Mouse (Mus musculus) cerebral cortex, adult 2 months (tissue): ENCODE results near the gene Hspb7.

ENCODE experiments used
- WGBS: fragments of 180-500 bp; shearing (Covaris S2); methylation state at CpG from one replicate; pipeline ENCODE4 v1.1.7; 2018; 5-methylcytosine and 5-hydroxymethylcytosine counted together

Gene Hspb7

GRCm38 (mm10) chr4:141420192-141420829 is at the start of gene Hspb7:
Hspb7 (plus strand) TSS chr4:141420779.
- 47% methylated on average over 9 of the region's 9 CpGs for WGBS

GRCm38 (mm10) chr4:141372426-141372825 is 48.2 kb upstream of the Hspb7 start:
- 96% methylated on average over 5 of the region's 5 CpGs for WGBS

GRCm38 (mm10) chr4:141379674-141380073 is 40.9 kb upstream of the Hspb7 start:
- WGBS, result 57% methylated on average over 8 of the region's 8 CpGs

- WGBS, result 32% methylated on average over 25 of the region's 25 CpGs
Measured at GRCm38 (mm10) chr4:141382406-141382805, 38.2 kb upstream of the Hspb7 start.

GRCm38 (mm10) chr4:141385275-141385674 is 35.3 kb upstream of the Hspb7 start:
- WGBS, result 0% methylated on average over 7 of the region's 7 CpGs

GRCm38 (mm10) chr4:141386150-141386549 is 34.4 kb upstream of the Hspb7 start:
- WGBS, result 78% methylated on average over 7 of the region's 7 CpGs

GRCm38 (mm10) chr4:141387093-141387784 is 33.3 kb upstream of the Hspb7 start:
- WGBS, result 15% methylated on average over 5 of the region's 5 CpGs

GRCm38 (mm10) chr4:141387933-141388332 is 32.6 kb upstream of the Hspb7 start:
- 63% methylated on average over 5 of the region's 5 CpGs for WGBS

GRCm38 (mm10) chr4:141389366-141390150 is 31.0 kb upstream of the Hspb7 start:
- WGBS, result 80% methylated on average over 18 of the region's 18 CpGs

GRCm38 (mm10) chr4:141391293-141391692 is 29.3 kb upstream of the Hspb7 start:
- 84% methylated on average over 12 of the region's 12 CpGs for WGBS

- WGBS, result 32% methylated on average over 16 of the region's 16 CpGs
Measured at GRCm38 (mm10) chr4:141394751-141395150, 25.8 kb upstream of the Hspb7 start.

- WGBS, result 72% methylated on average over 12 of the region's 12 CpGs
Measured at GRCm38 (mm10) chr4:141397861-141398260, 22.7 kb upstream of the Hspb7 start.

GRCm38 (mm10) chr4:141398545-141398944 is 22.0 kb upstream of the Hspb7 start, which contains the start of gene Clcnka:
Clcnka (minus strand) TSS chr4:141398724.
- WGBS, result 75% methylated on average over 12 of the region's 12 CpGs

GRCm38 (mm10) chr4:141400171-141400570 is 20.4 kb upstream of the Hspb7 start:
- 88% methylated on average over 15 of the region's 15 CpGs for WGBS

GRCm38 (mm10) chr4:141404518-141405313 is 15.9 kb upstream of the Hspb7 start:
- WGBS, result 11% methylated on average over 15 of the region's 15 CpGs

GRCm38 (mm10) chr4:141405314-141405622 is 15.3 kb upstream of the Hspb7 start:
- WGBS, result 85% methylated on average over 3 of the region's 3 CpGs

- WGBS, result 42% methylated on average over 14 of the region's 14 CpGs
Measured at GRCm38 (mm10) chr4:141406516-141407299, 13.9 kb upstream of the Hspb7 start.

GRCm38 (mm10) chr4:141408577-141408976 is 12.0 kb upstream of the Hspb7 start:
- 90% methylated on average over 3 of the region's 3 CpGs for WGBS

- WGBS, result 27% methylated on average over 22 of the region's 22 CpGs
Measured at GRCm38 (mm10) chr4:141411430-141411992, 9.1 kb upstream of the Hspb7 start.

GRCm38 (mm10) chr4:141415924-141416323 is 4.7 kb upstream of the Hspb7 start, which contains the start of gene Clcnkb:
Clcnkb (minus strand) TSS chr4:141416014.
- 73% methylated on average over 7 of the region's 7 CpGs for WGBS
